Mouse (Mus musculus) monocyte, adult 59 days (primary cell): ENCODE measurements around the gene Anxa6. TPM values are rescaled to one million over a fixed set of nuclear protein-coding genes. Genes with fewer than 3 reads are reported as not detected.

Experiments used
- total RNA-seq, 2 experiments: library from RNA; stranded (reverse); gene quantifications; one replicate each; pipeline ENCODE4 v1.2.4; 2023

Gene Anxa6
- 100 to 1,000 TPM; 213 to 229 TPM for total RNA-seq

GRCm38 (mm10) chr11:55033040-55033660 is at the start of gene Anxa6:
Anxa6 (minus strand) TSS chr11:55033445.

GRCm38 (mm10) chr11:55077331-55078231 is 44.3 kb upstream of the Anxa6 start, which contains the start of gene Ccdc69:
Ccdc69 (minus strand) TSS chr11:55078131.

GRCm38 (mm10) chr11:54962810-54963209 is 70.4 kb downstream of the Anxa6 start, which contains the start of gene Tnip1:
Tnip1 (minus strand) TSS chr11:54962917.

Other genes starting within 250 kb of the Anxa6 start
- gene Cdc42se2, start 245.8 kb downstream of the Anxa6 start, total RNA-seq = 100 to 1,000 TPM; 109 to 123 TPM
- gene Lyrm7, start 172.5 kb downstream of the Anxa6 start, total RNA-seq = 1 to 10 TPM in 1 of 2 experiments, under 1 TPM in 1; 0.58 to 2.8 TPM
- 100 to 1,000 TPM; 176 to 210 TPM for gene Hint1, start 167.1 kb downstream of the Anxa6 start, total RNA-seq
- 10 to 100 TPM in 1 of 2 experiments, 1 to 10 TPM in 1; 7.3 to 13.7 TPM for gene Gpx3, start 131.0 kb downstream of the Anxa6 start, total RNA-seq
- gene Tnip1, start 70.5 kb downstream of the Anxa6 start, total RNA-seq = 100 to 1,000 TPM; 123 to 134 TPM
- gene Ccdc69, start 44.7 kb upstream of the Anxa6 start, total RNA-seq = 10 to 100 TPM; 23.4 to 26.3 TPM
- 100 to 1,000 TPM; 534 to 545 TPM for gene Gm2a, start 64.7 kb upstream of the Anxa6 start, total RNA-seq
- under 1 TPM in 1 of 2 experiments, not detected in 1; 0.68 TPM for gene Slc36a3, start 118.3 kb upstream of the Anxa6 start, total RNA-seq
- under 1 TPM; 0.52 to 0.58 TPM for gene Slc36a2, start 151.6 kb upstream of the Anxa6 start, total RNA-seq
- 10 to 100 TPM; 49.8 to 50.3 TPM for gene Slc36a1, start 170.9 kb upstream of the Anxa6 start, total RNA-seq